Mouse (Mus musculus): ENCODE measurements at regions not wholly inside any gene's neighbourhood (a gene's known extent, or its start where the extent isn't known, plus 50 kb on each side); places are given as distances from the start of the nearest gene placed in this dataset.

DNA sequence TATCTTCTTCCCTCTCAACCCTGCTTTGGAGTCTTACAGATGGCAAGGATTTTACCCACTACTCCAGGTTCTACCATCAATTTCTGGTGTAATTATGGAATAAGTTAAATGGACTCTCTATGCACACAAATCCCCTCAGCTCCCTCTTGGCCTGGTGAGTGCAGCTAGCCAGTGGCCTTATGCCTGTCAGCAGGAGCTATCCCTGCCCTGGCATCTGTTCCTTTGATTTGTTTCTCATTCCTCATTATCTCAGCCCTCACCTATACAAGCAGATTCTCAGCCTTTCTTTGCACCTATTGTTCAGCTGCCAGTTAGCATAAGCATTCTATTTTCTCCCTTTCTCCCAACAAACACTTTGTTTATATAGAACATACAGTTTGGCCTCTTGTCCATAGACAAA, 150.3 kb downstream of the Rnf152 start:
- Histone ChIP-seq H3K4me1 (replicated peaks; ENCODE audit: control insufficient read depth, insufficient read depth, low read length) (no peaks in the 10 kb centered on the region), H3K4me2 (replicated peaks) (no peak overlapping the region), H3K9ac (no peak overlapping the region), H3K4me3 (replicated peaks; ENCODE audit: low read length) (no peak overlapping the region), H3K27me3 (ENCODE audit: control insufficient read depth, insufficient read depth, low read length) (no peaks in the 10 kb centered on the region), H3K9me3 (ENCODE audit: control insufficient read depth, low read length) (no peaks in the 10 kb centered on the region), H3K36me3 (replicated peaks; ENCODE audit: control insufficient read depth, insufficient read depth) (no peaks in the 10 kb centered on the region), H3K27ac (no peak overlapping the region)
- DNase-seq (ENCODE audit: low spot score) (no peak), ATAC-seq (ENCODE audit: low FRiP score) (no peak)

- Histone ChIP-seq H3K4me2 (replicated peaks) (no peak overlapping the region), H3K27ac (no peak overlapping the region), H3K4me1 (replicated peaks; ENCODE audit: control insufficient read depth, insufficient read depth, low read length) (no peaks in the 10 kb centered on the region), H3K9ac (no peak overlapping the region), H3K36me3 (replicated peaks; ENCODE audit: control insufficient read depth, insufficient read depth) (no peaks in the 10 kb centered on the region), H3K27me3 (ENCODE audit: control insufficient read depth, insufficient read depth, low read length) (no peaks in the 10 kb centered on the region), H3K9me3 (ENCODE audit: control insufficient read depth, low read length) (0 out of 2 replicates have a peak, but pooled peaks cover 6% of the 10 kb centered on the region), H3K4me3 (replicated peaks; ENCODE audit: low read length) (no peak overlapping the region)
- DNase-seq (ENCODE audit: low spot score): no peak
- no peak for ATAC-seq (ENCODE audit: low FRiP score)
- 80% methylated on average over 3 of the region's 3 CpGs for WGBS
Observed at GRCm38 (mm10) chr1:105199305-105199704, 157.2 kb downstream of the Rnf152 start.

- no peak for DNase-seq (ENCODE audit: low spot score)
- Histone ChIP-seq H3K27me3 (ENCODE audit: control insufficient read depth, insufficient read depth, low read length) (no peaks in the 10 kb centered on the region), H3K4me3 (replicated peaks; ENCODE audit: low read length) (no peak overlapping the region), H3K9me3 (ENCODE audit: control insufficient read depth, low read length) (0 out of 2 replicates have a peak, but pooled peaks cover 3% of the 10 kb centered on the region), H3K36me3 (replicated peaks; ENCODE audit: control insufficient read depth, insufficient read depth) (no peaks in the 10 kb centered on the region), H3K9ac (no peak overlapping the region), H3K4me2 (replicated peaks) (no peak overlapping the region), H3K27ac (no peak overlapping the region), H3K4me1 (replicated peaks; ENCODE audit: control insufficient read depth, insufficient read depth, low read length) (no peaks in the 10 kb centered on the region)
- ATAC-seq (ENCODE audit: low FRiP score): no peak
- WGBS: 89% methylated on average over 3 of the region's 3 CpGs
Observed at GRCm38 (mm10) chr1:105191126-105191525, 165.4 kb downstream of the Rnf152 start.

DNA sequence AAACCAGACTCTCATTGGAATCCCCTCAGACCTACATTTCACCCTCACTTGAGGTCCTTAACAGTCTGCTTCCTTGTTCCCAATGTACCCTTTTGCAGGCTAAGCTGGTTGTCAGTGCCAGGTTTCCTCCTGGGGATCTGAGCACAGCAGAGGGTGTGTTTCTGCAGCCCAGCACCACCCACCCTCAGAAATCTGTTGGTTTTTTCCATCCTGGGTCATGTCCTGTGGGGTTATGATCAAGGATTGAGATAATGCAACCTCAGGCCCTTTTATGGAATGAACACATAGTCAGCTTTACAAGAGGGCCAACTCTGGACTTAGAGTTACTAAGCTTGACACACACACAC, 167.6 kb downstream of the Rnf152 start:
- Histone ChIP-seq H3K9ac (no peak overlapping the region), H3K27ac (no peak overlapping the region), H3K27me3 (ENCODE audit: control insufficient read depth, insufficient read depth, low read length) (no peaks in the 10 kb centered on the region), H3K9me3 (ENCODE audit: control insufficient read depth, low read length) (no peaks in the 10 kb centered on the region), H3K4me3 (replicated peaks; ENCODE audit: low read length) (no peak overlapping the region), H3K4me2 (replicated peaks) (no peak overlapping the region), H3K36me3 (replicated peaks; ENCODE audit: control insufficient read depth, insufficient read depth) (no peaks in the 10 kb centered on the region), H3K4me1 (replicated peaks; ENCODE audit: control insufficient read depth, insufficient read depth, low read length) (no peaks in the 10 kb centered on the region)
- DNase-seq (ENCODE audit: low spot score): no peak
- ATAC-seq (ENCODE audit: low FRiP score): no peak

DNA sequence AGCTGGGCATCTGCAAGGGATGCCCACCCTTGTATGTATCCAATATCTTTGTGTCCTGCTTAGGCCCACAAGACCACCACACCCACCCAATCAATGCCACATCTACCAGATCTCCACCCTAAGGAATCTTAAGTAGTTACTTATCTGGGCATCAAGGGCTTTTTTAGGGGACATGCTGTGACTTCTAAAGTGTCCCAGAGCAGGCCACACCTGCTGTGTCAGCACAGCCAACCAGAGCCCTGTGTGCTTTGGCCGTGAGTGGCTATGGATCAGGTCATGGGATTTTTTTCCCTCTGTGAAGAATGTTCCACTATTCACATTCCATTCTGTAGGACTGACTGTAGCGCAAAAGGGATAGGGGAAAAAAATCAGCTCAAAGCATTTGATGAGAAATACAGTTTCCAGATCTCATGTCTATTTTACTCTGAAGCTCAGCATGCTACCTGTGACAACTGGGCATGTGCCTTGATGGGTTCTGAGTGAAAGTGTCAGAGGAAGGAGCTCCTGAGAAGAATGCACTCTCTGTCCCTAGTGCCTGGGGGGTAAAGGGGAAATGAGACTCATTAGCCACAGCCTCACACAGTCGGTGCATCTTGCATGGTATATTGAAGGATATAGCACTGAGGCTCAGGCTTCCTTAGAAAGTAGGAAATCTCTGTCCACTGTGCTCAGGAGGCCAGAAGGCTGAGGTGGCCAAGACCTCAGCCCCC, 168.1 kb downstream of the Rnf152 start:
- no peak for ATAC-seq (ENCODE audit: low FRiP score)

GRCm38 (mm10) chr1:105184470-105184869, 172.0 kb downstream of the Rnf152 start:
- Histone ChIP-seq H3K27ac (no peak overlapping the region), H3K36me3 (replicated peaks; ENCODE audit: control insufficient read depth, insufficient read depth) (no peaks in the 10 kb centered on the region), H3K4me3 (replicated peaks; ENCODE audit: low read length) (no peak overlapping the region), H3K4me2 (replicated peaks) (no peak overlapping the region), H3K9me3 (ENCODE audit: control insufficient read depth, low read length) (no peaks in the 10 kb centered on the region), H3K9ac (no peak overlapping the region), H3K4me1 (replicated peaks; ENCODE audit: control insufficient read depth, insufficient read depth, low read length) (no peaks in the 10 kb centered on the region), H3K27me3 (ENCODE audit: control insufficient read depth, insufficient read depth, low read length) (no peaks in the 10 kb centered on the region)
- no peak for DNase-seq (ENCODE audit: low spot score)
- ATAC-seq (ENCODE audit: low FRiP score): no peak
- WGBS: 90% methylated on average over 3 of the region's 3 CpGs

More for the DNA sequence above, 168.1 kb downstream of the Rnf152 start:
- no peak overlapping the region for H3K4me3 ChIP-seq (replicated peaks; ENCODE audit: low read length)
- no peak for DNase-seq (ENCODE audit: low spot score)
- H3K9me3 ChIP-seq (ENCODE audit: control insufficient read depth, low read length): no peaks in the 10 kb centered on the region
- H3K9ac ChIP-seq: no peak overlapping the region
- H3K27ac ChIP-seq: no peak overlapping the region
- H3K4me2 ChIP-seq (replicated peaks): no peak overlapping the region
- H3K4me1 ChIP-seq (replicated peaks; ENCODE audit: control insufficient read depth, insufficient read depth, low read length): no peaks in the 10 kb centered on the region
- H3K27me3 ChIP-seq (ENCODE audit: control insufficient read depth, insufficient read depth, low read length): no peaks in the 10 kb centered on the region
- H3K36me3 ChIP-seq (replicated peaks; ENCODE audit: control insufficient read depth, insufficient read depth): no peaks in the 10 kb centered on the region
- WGBS: 84% methylated on average over 3 of the region's 3 CpGs

DNA sequence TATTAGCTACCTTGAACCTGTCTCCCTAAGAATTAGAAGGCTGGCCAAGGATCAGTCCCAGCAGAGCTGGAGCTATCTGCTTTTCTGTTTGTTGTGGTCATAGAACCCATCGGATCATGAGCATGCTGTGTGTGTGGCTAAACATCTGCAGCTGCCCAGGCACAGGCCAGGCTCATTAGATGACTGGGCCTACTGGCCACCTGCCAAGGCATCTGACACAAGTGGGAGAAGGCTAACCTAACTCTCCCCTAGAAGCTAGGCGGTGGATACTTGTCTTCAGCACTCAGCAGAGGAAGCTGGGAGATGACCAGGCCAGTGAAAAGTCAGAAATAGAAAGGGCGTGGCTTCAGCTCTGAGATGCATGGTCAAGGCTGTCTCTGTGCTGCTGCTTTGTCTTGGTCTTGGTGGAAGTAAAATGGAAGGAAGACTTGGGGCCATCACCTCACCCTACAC, 177.1 kb downstream of the Rnf152 start:
- H3K4me3 ChIP-seq (replicated peaks; ENCODE audit: low read length): no peak overlapping the region
- H3K27ac ChIP-seq: no peak overlapping the region
- ATAC-seq (ENCODE audit: low FRiP score): peak; percentile 69
- no peaks in the 10 kb centered on the region for H3K27me3 ChIP-seq (ENCODE audit: control insufficient read depth, insufficient read depth, low read length)
- 0 out of 2 replicates have a peak, but pooled peaks cover 4% of the 10 kb centered on the region for H3K4me1 ChIP-seq (replicated peaks; ENCODE audit: control insufficient read depth, insufficient read depth, low read length)
- DNase-seq (ENCODE audit: low spot score): peak; percentile 53
- H3K9me3 ChIP-seq (ENCODE audit: control insufficient read depth, low read length): no peaks in the 10 kb centered on the region
- H3K4me2 ChIP-seq (replicated peaks): no peak overlapping the region
- 57% methylated on average over 3 of the region's 3 CpGs for WGBS
- H3K36me3 ChIP-seq (replicated peaks; ENCODE audit: control insufficient read depth, insufficient read depth): no peaks in the 10 kb centered on the region
- no peak overlapping the region for H3K9ac ChIP-seq

DNA sequence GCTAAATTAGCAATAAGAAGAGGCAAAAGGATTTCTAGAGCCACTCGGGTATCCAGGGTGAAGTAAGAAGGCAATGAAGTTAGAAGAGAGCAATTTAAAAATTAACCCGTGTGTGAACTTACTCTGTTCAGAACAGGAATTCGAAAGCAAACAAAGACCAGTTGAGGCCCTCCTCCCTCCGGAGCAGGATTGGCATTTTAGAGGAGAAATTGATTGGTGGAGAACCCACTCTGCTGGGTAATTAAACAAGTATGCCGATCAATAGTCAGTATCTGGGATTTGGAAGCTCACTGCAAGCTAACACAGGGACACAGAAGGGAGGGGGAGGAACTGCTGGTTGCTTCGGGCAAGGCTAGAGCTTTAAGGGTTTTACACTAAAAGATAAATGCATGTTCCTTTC, 177.7 kb downstream of the Rnf152 start:
- Histone ChIP-seq H3K4me1 (replicated peaks; ENCODE audit: control insufficient read depth, insufficient read depth, low read length) (0 out of 2 replicates have a peak, but pooled peaks cover 4% of the 10 kb centered on the region), H3K27ac (no peak overlapping the region), H3K27me3 (ENCODE audit: control insufficient read depth, insufficient read depth, low read length) (no peaks in the 10 kb centered on the region), H3K4me3 (replicated peaks; ENCODE audit: low read length) (no peak overlapping the region), H3K9me3 (ENCODE audit: control insufficient read depth, low read length) (no peaks in the 10 kb centered on the region), H3K4me2 (replicated peaks) (no peak overlapping the region), H3K36me3 (replicated peaks; ENCODE audit: control insufficient read depth, insufficient read depth) (no peaks in the 10 kb centered on the region), H3K9ac (no peak overlapping the region)
- WGBS: 28% methylated on average over 6 of the region's 6 CpGs
- ATAC-seq (ENCODE audit: low FRiP score) (0 out of 2 replicates have a peak, but pooled peaks have one; percentile 40), DNase-seq (ENCODE audit: low spot score) (no peak)

DNA sequence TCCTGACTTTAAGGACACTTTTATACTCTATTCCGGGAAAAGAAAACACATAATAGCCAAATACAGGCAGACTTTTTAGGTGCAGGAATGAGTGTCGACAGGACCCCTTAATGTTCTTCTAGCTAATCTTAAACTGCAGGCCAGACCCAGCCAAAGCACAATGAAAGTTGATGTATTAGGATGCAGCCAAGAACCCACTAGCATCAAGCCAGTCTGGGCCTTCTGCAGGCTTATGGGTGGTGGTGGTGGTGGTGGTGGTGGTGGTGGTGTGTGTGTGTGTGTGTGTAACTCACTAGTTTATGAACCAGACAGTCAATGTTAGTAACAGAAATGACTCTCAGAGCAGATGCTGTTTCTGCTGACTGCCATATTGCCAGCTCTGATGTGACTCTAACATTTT, 178.6 kb downstream of the Rnf152 start:
- WGBS: 88% methylated on average over 2 of the region's 2 CpGs
- no peak for ATAC-seq (ENCODE audit: low FRiP score)

More for the DNA sequence above, 178.6 kb downstream of the Rnf152 start:
- Histone ChIP-seq H3K9me3 (ENCODE audit: control insufficient read depth, low read length) (no peaks in the 10 kb centered on the region), H3K27me3 (ENCODE audit: control insufficient read depth, insufficient read depth, low read length) (no peaks in the 10 kb centered on the region), H3K4me3 (replicated peaks; ENCODE audit: low read length) (no peak overlapping the region), H3K27ac (no peak overlapping the region; the same call in 1 of the 2 replicates), H3K4me1 (replicated peaks; ENCODE audit: control insufficient read depth, insufficient read depth, low read length) (0 out of 2 replicates have a peak, but pooled peaks cover 4% of the 10 kb centered on the region), H3K4me2 (replicated peaks) (no peak overlapping the region), H3K9ac (no peak overlapping the region), H3K36me3 (replicated peaks; ENCODE audit: control insufficient read depth, insufficient read depth) (no peaks in the 10 kb centered on the region)
- no peak for DNase-seq (ENCODE audit: low spot score)

Data from hindbrain, embryonic 14.5 days (tissue).